Mouse (Mus musculus): ENCODE data around the gene Frmd4b. TPM values are rescaled to one million over a fixed set of nuclear protein-coding genes. Genes with fewer than 3 reads are reported as not detected.

Gene Frmd4b
- polyA plus RNA-seq, 1 experiment from 2014 or later, result 15.1 TPM

DNA sequence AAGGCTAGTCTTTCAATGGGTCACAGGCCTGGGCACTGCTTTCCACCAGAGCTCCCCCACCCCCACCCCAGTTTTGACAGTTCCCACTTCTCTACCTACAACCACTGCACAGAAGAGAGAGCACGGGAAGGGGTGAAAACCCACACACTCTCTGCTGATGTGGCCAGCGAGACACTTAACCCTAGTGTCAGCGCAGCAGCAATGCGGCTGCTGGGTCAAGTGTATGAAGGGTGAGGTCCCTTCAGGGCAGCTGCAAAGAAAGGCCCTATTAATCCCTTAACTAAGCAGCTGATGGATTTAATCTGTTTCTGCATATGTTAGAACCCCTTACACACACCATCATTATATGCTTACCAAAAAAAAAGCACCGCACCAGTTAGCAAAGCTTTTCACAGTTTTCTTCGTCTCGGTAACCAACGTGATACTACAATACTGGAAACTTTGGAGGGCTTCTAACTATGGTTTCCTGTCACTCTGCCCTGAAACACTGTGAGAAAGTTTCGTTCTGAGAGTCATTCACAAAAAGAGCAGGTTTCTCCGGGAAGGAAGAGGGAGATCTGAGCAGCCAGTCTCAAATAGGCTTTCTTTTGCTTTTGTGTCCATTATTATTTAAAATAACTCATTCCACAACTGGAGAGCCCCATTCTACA, 264.7 kb downstream of the Frmd4b start:
- ATAC-seq, result no peak
- Histone ChIP-seq H3K4me3 (ENCODE audit: low read depth, low read length) (no peak overlapping the region), H3K36me3 (ENCODE audit: control insufficient read depth, insufficient read depth, low read length) (no peaks in the 10 kb centered on the region), H3K27ac (ENCODE audit: low read length) (no peak overlapping the region), H3K9me3 (replicated peaks; ENCODE audit: control insufficient read depth, low read length, poor library complexity, severe bottlenecking) (no peaks in the 10 kb centered on the region), H3K4me1 (ENCODE audit: control insufficient read depth, insufficient read depth, low read length) (peaks cover 15% of the 10 kb centered on the region; the same call in 1 of the 2 replicates), H3K4me2 (ENCODE audit: low read length) (no peak overlapping the region; the same call in 1 of the 2 replicates), H3K9ac (ENCODE audit: low read depth, low read length) (no peak overlapping the region), H3K27me3 (ENCODE audit: control insufficient read depth, insufficient read depth, low read depth, low read length) (no peaks in the 10 kb centered on the region; the same call in 1 of the 2 replicates)
- WGBS, result 8% methylated on average over 10 of the region's 10 CpGs

DNA sequence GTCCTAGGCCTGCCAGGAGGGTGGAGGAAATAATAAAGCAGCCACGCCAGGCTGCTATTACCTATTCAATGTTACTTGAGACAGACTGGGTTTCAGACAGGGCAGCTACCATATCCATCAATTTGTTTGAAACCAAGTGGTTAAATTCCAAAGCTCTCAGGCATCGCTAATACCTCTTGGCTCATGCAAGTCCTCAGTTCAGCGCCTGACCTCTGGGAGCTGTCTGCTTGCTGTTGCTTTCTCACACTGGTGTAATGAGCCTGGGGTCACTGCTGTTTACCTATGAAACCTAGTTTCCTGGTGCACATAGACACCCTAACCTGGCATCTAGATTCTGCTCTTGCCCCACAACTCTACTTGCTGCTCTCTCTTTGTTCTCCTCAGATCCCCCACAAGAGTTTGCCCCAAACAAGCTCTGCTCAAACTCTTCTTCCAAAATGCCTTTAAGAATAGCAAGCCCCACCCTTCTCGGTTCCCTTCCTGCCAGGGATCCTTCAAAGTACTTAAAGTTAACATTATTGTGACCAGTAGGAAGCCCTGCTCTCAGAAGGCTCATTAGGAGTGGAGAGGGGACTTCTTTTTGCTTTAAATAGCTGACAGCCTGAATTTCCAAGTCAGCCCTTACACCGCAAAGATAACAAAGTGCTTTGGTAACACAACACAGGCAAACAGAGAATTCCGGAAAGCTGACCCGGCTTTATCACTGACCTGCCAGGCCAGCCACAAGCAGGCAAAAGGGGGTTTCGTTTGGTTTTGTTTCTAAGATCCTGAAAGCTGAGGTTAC, 267.8 kb downstream of the Frmd4b start:
- H3K9me3 ChIP-seq (replicated peaks; ENCODE audit: control insufficient read depth, low read length, poor library complexity, severe bottlenecking), result no peaks in the 10 kb centered on the region
- WGBS, result 43% methylated on average over 8 of the region's 8 CpGs
- no peaks in the 10 kb centered on the region; the same call in 1 of the 2 replicates for H3K27me3 ChIP-seq (ENCODE audit: control insufficient read depth, insufficient read depth, low read depth, low read length)
- H3K27ac ChIP-seq (ENCODE audit: low read length), result no peak overlapping the region
- no peak for ATAC-seq
- no peak overlapping the region for H3K4me3 ChIP-seq (ENCODE audit: low read depth, low read length)
- H3K36me3 ChIP-seq (ENCODE audit: control insufficient read depth, insufficient read depth, low read length), result no peaks in the 10 kb centered on the region
- no peak overlapping the region for H3K9ac ChIP-seq (ENCODE audit: low read depth, low read length)
- peaks cover 9% of the 10 kb centered on the region; the same call in 1 of the 2 replicates for H3K4me1 ChIP-seq (ENCODE audit: control insufficient read depth, insufficient read depth, low read length)
- no peak overlapping the region for H3K4me2 ChIP-seq (ENCODE audit: low read length)

DNA sequence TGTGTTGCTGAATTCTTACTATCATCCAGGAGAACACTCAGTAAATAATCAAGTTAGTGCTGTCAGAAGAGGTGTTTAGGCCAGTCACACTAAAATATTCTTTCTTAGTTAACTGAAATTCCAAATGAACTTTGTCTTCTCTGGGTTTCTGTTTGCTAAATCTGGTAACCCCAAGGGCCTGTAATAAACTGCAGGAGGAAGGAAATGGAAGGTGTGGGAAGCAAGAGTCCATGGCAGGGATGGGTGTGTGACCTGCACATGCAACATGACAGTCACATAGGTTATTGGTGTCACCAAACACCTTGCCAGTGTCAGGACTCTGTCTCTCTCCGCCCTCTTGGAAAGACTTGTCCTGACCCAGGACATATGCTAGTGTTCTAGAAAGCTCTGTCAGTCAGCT, 270.4 kb downstream of the Frmd4b start:
- Histone ChIP-seq H3K9ac (ENCODE audit: low read depth, low read length) (no peak overlapping the region), H3K4me1 (ENCODE audit: control insufficient read depth, insufficient read depth, low read length) (0 out of 2 replicates have a peak, but pooled peaks cover 2% of the 10 kb centered on the region), H3K4me3 (ENCODE audit: low read depth, low read length) (no peak overlapping the region), H3K4me2 (ENCODE audit: low read length) (no peak overlapping the region), H3K9me3 (replicated peaks; ENCODE audit: control insufficient read depth, low read length, poor library complexity, severe bottlenecking) (no peaks in the 10 kb centered on the region), H3K27me3 (ENCODE audit: control insufficient read depth, insufficient read depth, low read depth, low read length) (no peaks in the 10 kb centered on the region; the same call in 1 of the 2 replicates), H3K27ac (ENCODE audit: low read length) (no peak overlapping the region), H3K36me3 (ENCODE audit: control insufficient read depth, insufficient read depth, low read length) (no peaks in the 10 kb centered on the region)
- ATAC-seq, result no peak
- WGBS, result 91% methylated on average over 1 of the region's 1 CpGs

DNA sequence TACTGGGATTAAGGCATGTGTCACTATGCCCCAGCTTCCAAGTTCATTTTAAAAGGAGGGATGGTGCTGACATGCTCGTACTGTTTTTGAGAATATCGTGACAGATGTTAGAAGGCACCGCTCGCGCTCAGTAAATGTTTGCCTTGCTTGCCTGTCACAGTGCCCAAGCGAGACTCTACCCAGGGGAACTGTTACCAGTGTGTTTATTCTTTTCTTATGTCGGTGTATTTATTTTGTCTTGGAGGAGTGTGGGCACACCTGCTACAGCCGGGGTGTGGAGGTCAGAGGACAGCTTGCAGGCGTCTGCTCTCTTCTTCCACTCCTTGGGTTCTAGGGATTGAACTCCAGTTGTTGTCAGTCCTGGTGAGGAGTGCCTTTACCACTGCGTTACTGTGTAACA, 270.8 kb downstream of the Frmd4b start:
- no peaks in the 10 kb centered on the region for H3K36me3 ChIP-seq (ENCODE audit: control insufficient read depth, insufficient read depth, low read length)
- 0 out of 2 replicates have a peak, but pooled peaks cover 2% of the 10 kb centered on the region for H3K4me1 ChIP-seq (ENCODE audit: control insufficient read depth, insufficient read depth, low read length)
- no peaks in the 10 kb centered on the region for H3K27me3 ChIP-seq (ENCODE audit: control insufficient read depth, insufficient read depth, low read depth, low read length)
- H3K27ac ChIP-seq (ENCODE audit: low read length), result no peak overlapping the region
- no peak overlapping the region for H3K4me2 ChIP-seq (ENCODE audit: low read length)
- WGBS, result 76% methylated on average over 10 of the region's 10 CpGs
- H3K4me3 ChIP-seq (ENCODE audit: low read depth, low read length), result no peak overlapping the region
- ATAC-seq, result no peak
- no peak overlapping the region for H3K9ac ChIP-seq (ENCODE audit: low read depth, low read length)
- no peaks in the 10 kb centered on the region for H3K9me3 ChIP-seq (replicated peaks; ENCODE audit: control insufficient read depth, low read length, poor library complexity, severe bottlenecking)

DNA sequence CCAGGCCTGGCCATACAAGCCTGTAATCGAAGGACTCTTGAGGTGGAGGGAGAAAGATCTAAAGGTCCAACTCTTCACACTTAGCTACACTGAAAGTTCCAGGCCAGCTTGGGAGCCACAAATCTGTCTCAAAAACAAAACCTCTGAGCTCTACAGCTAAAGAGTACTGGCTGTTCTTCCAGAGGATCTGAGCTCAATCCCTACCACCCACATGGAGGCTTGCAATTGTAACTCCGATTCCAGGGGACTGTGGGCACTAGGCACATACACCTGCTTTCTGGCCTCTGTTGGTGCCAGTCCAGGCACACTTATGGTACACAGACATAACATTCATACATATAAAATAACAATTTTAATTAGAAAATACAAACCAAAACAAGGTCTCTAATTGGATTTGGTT, 271.4 kb downstream of the Frmd4b start:
- H3K9me3 ChIP-seq (replicated peaks; ENCODE audit: control insufficient read depth, low read length, poor library complexity, severe bottlenecking), result no peaks in the 10 kb centered on the region
- H3K4me2 ChIP-seq (ENCODE audit: low read length), result no peak overlapping the region
- 94% methylated on average over 2 of the region's 2 CpGs for WGBS
- no peaks in the 10 kb centered on the region for H3K27me3 ChIP-seq (ENCODE audit: control insufficient read depth, insufficient read depth, low read depth, low read length)
- no peak overlapping the region for H3K9ac ChIP-seq (ENCODE audit: low read depth, low read length)
- H3K4me1 ChIP-seq (ENCODE audit: control insufficient read depth, insufficient read depth, low read length), result 0 out of 2 replicates have a peak, but pooled peaks cover 2% of the 10 kb centered on the region
- no peaks in the 10 kb centered on the region for H3K36me3 ChIP-seq (ENCODE audit: control insufficient read depth, insufficient read depth, low read length)
- ATAC-seq, result no peak
- no peak overlapping the region for H3K27ac ChIP-seq (ENCODE audit: low read length)
- H3K4me3 ChIP-seq (ENCODE audit: low read depth, low read length), result no peak overlapping the region

DNA sequence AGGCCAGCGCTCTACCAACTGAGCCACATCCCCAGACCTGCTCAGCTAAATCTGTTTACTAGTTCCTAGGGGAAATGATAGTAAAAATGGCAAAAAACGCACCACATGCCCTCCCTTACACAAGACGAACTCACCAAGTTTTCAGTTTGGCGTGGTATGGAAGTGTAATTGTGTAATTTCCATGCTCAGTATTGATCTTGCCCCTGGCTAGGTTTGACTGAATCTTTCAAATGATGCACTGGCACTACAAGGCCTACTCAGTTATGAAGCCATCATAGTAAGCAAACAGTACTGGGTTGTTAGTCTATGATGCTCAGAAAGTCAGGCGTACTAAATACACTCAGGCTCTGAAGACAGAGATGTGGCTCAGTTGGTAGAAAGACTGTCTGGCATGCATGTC, 275.2 kb downstream of the Frmd4b start:
- Histone ChIP-seq H3K27ac (ENCODE audit: low read length) (no peak overlapping the region), H3K9me3 (replicated peaks; ENCODE audit: control insufficient read depth, low read length, poor library complexity, severe bottlenecking) (no peaks in the 10 kb centered on the region), H3K36me3 (ENCODE audit: control insufficient read depth, insufficient read depth, low read length) (no peaks in the 10 kb centered on the region), H3K4me3 (ENCODE audit: low read depth, low read length) (no peak overlapping the region), H3K4me1 (ENCODE audit: control insufficient read depth, insufficient read depth, low read length) (no peaks in the 10 kb centered on the region), H3K9ac (ENCODE audit: low read depth, low read length) (no peak overlapping the region), H3K27me3 (ENCODE audit: control insufficient read depth, insufficient read depth, low read depth, low read length) (no peaks in the 10 kb centered on the region), H3K4me2 (ENCODE audit: low read length) (no peak overlapping the region)
- 92% methylated on average over 5 of the region's 5 CpGs for WGBS
- ATAC-seq, result no peak

DNA sequence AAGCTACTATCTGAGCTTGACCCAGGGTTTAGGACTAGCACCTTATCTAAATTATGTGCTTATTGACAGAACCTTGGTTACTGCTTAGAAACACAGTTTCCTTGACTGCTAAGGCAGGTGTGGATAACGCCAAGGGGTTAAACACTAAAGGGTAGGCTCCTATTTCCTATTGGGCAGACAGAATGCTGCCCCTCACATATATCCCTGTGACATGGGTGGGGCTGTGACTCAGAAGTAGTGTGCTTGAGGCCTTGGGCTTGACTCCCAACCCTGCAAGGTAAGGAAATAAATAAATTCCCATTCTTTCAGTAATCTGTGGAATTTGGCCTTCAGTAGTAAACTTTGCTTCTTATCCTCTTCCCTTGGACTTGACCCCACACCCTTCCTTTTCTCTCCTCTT, 275.7 kb downstream of the Frmd4b start:
- H3K4me3 ChIP-seq (ENCODE audit: low read depth, low read length), result no peak overlapping the region
- H3K4me2 ChIP-seq (ENCODE audit: low read length), result no peak overlapping the region
- 90% methylated on average over 1 of the region's 1 CpGs for WGBS
- H3K9ac ChIP-seq (ENCODE audit: low read depth, low read length), result no peak overlapping the region
- H3K27me3 ChIP-seq (ENCODE audit: control insufficient read depth, insufficient read depth, low read depth, low read length), result no peaks in the 10 kb centered on the region
- H3K4me1 ChIP-seq (ENCODE audit: control insufficient read depth, insufficient read depth, low read length), result no peaks in the 10 kb centered on the region
- no peaks in the 10 kb centered on the region for H3K36me3 ChIP-seq (ENCODE audit: control insufficient read depth, insufficient read depth, low read length)
- H3K27ac ChIP-seq (ENCODE audit: low read length), result no peak overlapping the region
- no peaks in the 10 kb centered on the region for H3K9me3 ChIP-seq (replicated peaks; ENCODE audit: control insufficient read depth, low read length, poor library complexity, severe bottlenecking)
- ATAC-seq, result no peak

DNA sequence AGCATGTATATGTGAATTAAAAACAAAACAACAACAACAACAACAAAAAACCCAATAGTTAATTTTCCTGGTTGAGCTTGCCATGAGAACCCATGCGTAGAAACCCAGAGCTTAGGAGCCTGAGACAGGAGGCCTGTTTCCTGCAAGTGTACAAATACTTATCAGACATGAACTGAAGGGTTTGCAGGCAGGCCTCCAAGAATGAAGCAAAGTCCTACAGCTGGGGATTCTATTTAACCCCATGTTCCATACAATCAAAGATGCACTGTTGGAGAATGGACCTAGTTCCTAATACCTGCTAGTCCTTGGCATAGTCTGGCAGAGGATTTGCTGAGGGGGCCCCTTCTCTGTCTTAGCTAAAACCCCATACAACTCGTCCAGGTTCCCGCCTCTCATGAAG, 276.2 kb downstream of the Frmd4b start:
- Histone ChIP-seq H3K4me3 (ENCODE audit: low read depth, low read length) (no peak overlapping the region), H3K4me1 (ENCODE audit: control insufficient read depth, insufficient read depth, low read length) (no peaks in the 10 kb centered on the region), H3K9me3 (replicated peaks; ENCODE audit: control insufficient read depth, low read length, poor library complexity, severe bottlenecking) (no peaks in the 10 kb centered on the region), H3K27ac (ENCODE audit: low read length) (no peak overlapping the region), H3K36me3 (ENCODE audit: control insufficient read depth, insufficient read depth, low read length) (no peaks in the 10 kb centered on the region), H3K4me2 (ENCODE audit: low read length) (no peak overlapping the region), H3K27me3 (ENCODE audit: control insufficient read depth, insufficient read depth, low read depth, low read length) (no peaks in the 10 kb centered on the region), H3K9ac (ENCODE audit: low read depth, low read length) (no peak overlapping the region)
- no peak for ATAC-seq
- WGBS, result 81% methylated on average over 3 of the region's 3 CpGs

DNA sequence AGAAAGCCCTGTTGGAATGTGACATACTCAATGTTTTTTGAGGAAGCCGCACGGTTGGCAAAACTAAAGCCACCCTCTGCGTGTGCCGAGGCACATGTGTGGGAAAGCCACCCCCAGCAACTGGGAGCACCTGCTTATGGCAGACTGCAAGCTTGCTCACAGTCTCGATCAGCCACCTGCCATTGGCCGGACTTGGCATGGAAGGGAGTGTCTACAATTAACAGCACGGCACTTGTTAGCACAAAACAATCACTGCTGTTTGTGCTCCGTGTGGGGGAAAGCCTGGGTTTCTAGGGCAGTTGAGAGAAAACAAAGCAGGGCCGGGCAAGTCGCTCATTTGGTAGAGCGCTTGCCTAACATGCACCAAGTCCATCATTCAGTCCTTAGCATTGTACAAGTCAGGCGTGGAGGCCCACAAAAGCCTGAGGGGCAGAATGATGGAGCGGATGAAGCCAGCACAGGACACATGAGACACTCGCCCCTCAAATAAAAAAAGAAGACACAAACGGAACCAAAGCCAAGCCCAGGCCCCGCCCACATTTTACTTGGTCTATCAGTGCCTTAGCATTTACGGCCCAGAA, 277.0 kb downstream of the Frmd4b start:
- H3K36me3 ChIP-seq (ENCODE audit: control insufficient read depth, insufficient read depth, low read length), result no peaks in the 10 kb centered on the region
- no peaks in the 10 kb centered on the region for H3K27me3 ChIP-seq (ENCODE audit: control insufficient read depth, insufficient read depth, low read depth, low read length)
- H3K9ac ChIP-seq (ENCODE audit: low read depth, low read length), result no peak overlapping the region
- no peak overlapping the region for H3K4me2 ChIP-seq (ENCODE audit: low read length)
- H3K4me1 ChIP-seq (ENCODE audit: control insufficient read depth, insufficient read depth, low read length), result no peaks in the 10 kb centered on the region
- ATAC-seq, result no peak
- no peak overlapping the region for H3K4me3 ChIP-seq (ENCODE audit: low read depth, low read length)
- 65% methylated on average over 17 of the region's 17 CpGs for WGBS
- H3K27ac ChIP-seq (ENCODE audit: low read length), result no peak overlapping the region
- H3K9me3 ChIP-seq (replicated peaks; ENCODE audit: control insufficient read depth, low read length, poor library complexity, severe bottlenecking), result no peaks in the 10 kb centered on the region

Measured in midbrain, embryonic 16.5 days (tissue).